Mouse (Mus musculus) embryonic facial prominence, embryonic 15.5 days (tissue): ENCODE data around the gene Tspan18. TPM values are rescaled to one million over a fixed set of nuclear protein-coding genes. Genes with fewer than 3 reads are reported as not detected.

Source experiments
- ATAC-seq: fragments of 200-750 bp; cut with Nextera tagmentation; 2 replicates; pipeline ENCODE4 v1.8.0; 2017; ENCODE audit warnings: low read depth, moderate TSS enrichment; ENCODE audit not compliant: insufficient number of reproducible peaks, low FRiP score, low TSS enrichment
- H3K27ac ChIP-seq: fragments of 300-500 bp; sonication (generic); replicated peaks from 2 replicates; pipeline ENCODE4 v1.5.1; 2015; ENCODE audit warnings: mild to moderate bottlenecking, inconsistent platforms
- H3K27me3 ChIP-seq: fragments of 300-500 bp; sonication (generic); 2 replicates; pipeline ENCODE4 v1.6.1; 2015; ENCODE audit warnings: inconsistent platforms
- H3K36me3 ChIP-seq: fragments of 300-500 bp; sonication (generic); 2 replicates; pipeline ENCODE4 v1.6.1; 2015; ENCODE audit warnings: mild to moderate bottlenecking, inconsistent platforms
- H3K4me1 ChIP-seq: fragments of 300-500 bp; sonication (generic); 2 replicates; pipeline ENCODE4 v1.6.1; 2015; ENCODE audit warnings: inconsistent platforms
- H3K4me2 ChIP-seq: fragments of 300-500 bp; sonication (generic); replicated peaks from 2 replicates; pipeline ENCODE4 v1.6.1; 2015; ENCODE audit warnings: mild to moderate bottlenecking, inconsistent platforms
- H3K4me3 ChIP-seq: fragments of 300-500 bp; sonication (generic); replicated peaks from 2 replicates; pipeline ENCODE4 v1.5.1; 2015; ENCODE audit warnings: mild to moderate bottlenecking, inconsistent platforms
- H3K9ac ChIP-seq: fragments of 300-500 bp; sonication (generic); 2 replicates; pipeline ENCODE4 v1.6.1; 2015; ENCODE audit warnings: inconsistent platforms
- H3K9me3 ChIP-seq: fragments of 300-500 bp; sonication (generic); replicated peaks from 2 replicates; pipeline ENCODE4 v1.6.1; 2016; ENCODE audit warnings: inconsistent platforms
- WGBS: fragments of 180-500 bp; shearing (Covaris S2); methylation state at CpG from one replicate; pipeline ENCODE4 v1.1.7; 2015; 5-methylcytosine and 5-hydroxymethylcytosine counted together
- polyA plus RNA-seq: library from polyadenylated mRNA; unstranded; fragments of >200 nt; fragmentation: Nextera tagmentation; extraction: Ambion mirVana; gene quantifications from 2 replicates; pipeline ENCODE4 v1.2.1, GENCODE M21; 2015

Tspan18 gene
- polyA plus RNA-seq, 1 experiment from 2014 or later, result 27.6 TPM

DNA sequence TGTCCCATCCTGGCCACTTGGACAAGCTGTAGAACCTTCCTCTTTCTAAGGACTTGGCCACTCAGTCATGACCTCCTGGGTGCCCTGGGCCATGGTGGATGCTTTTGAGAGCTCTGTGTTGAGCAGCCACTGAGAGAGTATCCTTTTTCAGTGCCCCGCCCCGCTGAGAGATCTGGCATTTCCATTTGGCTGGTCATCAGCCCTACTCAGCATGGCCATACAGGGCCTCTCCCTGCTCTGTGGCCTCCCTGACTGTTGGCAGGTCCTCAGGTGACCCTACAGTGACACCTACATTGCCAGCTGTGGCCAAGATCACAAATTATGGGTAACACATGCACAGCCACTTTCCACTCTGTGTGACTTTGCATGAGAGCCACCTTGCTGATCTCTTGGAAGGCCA lies 121.4 kb downstream of the Tspan18 start:
- no peak for ATAC-seq
- H3K9ac ChIP-seq, result no peak overlapping the region
- peaks cover 8% of the 10 kb centered on the region for H3K4me1 ChIP-seq
- 0 out of 2 replicates have a peak, but pooled peaks cover 11% of the 10 kb centered on the region for H3K36me3 ChIP-seq
- H3K4me2 ChIP-seq, result no peak overlapping the region
- H3K9me3 ChIP-seq, result no peaks in the 10 kb centered on the region
- 92% methylated on average over 2 of the region's 2 CpGs for WGBS
- H3K4me3 ChIP-seq, result no peak overlapping the region
- H3K27ac ChIP-seq, result no peak overlapping the region
- no peaks in the 10 kb centered on the region; the same call in 1 of the 2 replicates for H3K27me3 ChIP-seq

GRCm38 (mm10) chr2:93212386-93212785 lies 121.9 kb downstream of the Tspan18 start:
- no peak for ATAC-seq
- Histone ChIP-seq H3K36me3 (0 out of 2 replicates have a peak, but pooled peaks cover 11% of the 10 kb centered on the region), H3K9me3 (no peaks in the 10 kb centered on the region), H3K27ac (no peak overlapping the region), H3K4me3 (no peak overlapping the region), H3K27me3 (no peaks in the 10 kb centered on the region), H3K4me1 (peaks cover 4% of the 10 kb centered on the region), H3K9ac (no peak overlapping the region), H3K4me2 (no peak overlapping the region)
- WGBS, result 81% methylated on average over 2 of the region's 2 CpGs

DNA sequence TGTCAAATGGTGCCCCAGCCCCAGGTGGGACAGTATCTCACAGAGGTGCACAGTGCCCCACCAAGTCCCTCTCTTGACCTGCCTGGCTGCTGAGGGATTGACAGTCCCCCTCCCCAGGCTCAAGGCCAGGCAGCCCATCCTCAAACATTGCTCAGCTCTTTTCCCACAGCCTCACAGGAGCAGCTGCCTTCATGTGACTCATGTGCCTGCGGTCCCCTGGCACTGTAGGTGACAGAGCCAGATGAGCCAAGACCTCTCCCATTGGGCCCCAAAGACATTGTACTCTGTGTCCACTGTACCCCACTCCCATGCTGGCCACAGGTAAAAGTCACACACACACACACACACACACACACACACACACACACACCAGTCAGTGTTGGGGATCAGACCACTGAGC lies 128.2 kb downstream of the Tspan18 start:
- no peak overlapping the region for H3K4me2 ChIP-seq
- 90% methylated on average over 1 of the region's 1 CpGs for WGBS
- H3K36me3 ChIP-seq, result 0 out of 2 replicates have a peak, but pooled peaks cover 14% of the 10 kb centered on the region
- H3K9ac ChIP-seq, result no peak overlapping the region
- H3K27me3 ChIP-seq, result no peaks in the 10 kb centered on the region
- no peaks in the 10 kb centered on the region for H3K9me3 ChIP-seq
- H3K4me1 ChIP-seq, result peaks cover 9% of the 10 kb centered on the region; the same call in 1 of the 2 replicates
- ATAC-seq, result no peak
- no peak overlapping the region for H3K4me3 ChIP-seq
- H3K27ac ChIP-seq, result no peak overlapping the region

- ATAC-seq, result no peak
- Histone ChIP-seq H3K9ac (no peak overlapping the region), H3K27me3 (no peaks in the 10 kb centered on the region), H3K36me3 (0 out of 2 replicates have a peak, but pooled peaks cover 5% of the 10 kb centered on the region), H3K4me2 (no peak overlapping the region), H3K4me3 (no peak overlapping the region), H3K9me3 (no peaks in the 10 kb centered on the region), H3K27ac (no peak overlapping the region), H3K4me1 (peaks cover 24% of the 10 kb centered on the region)
- WGBS, result 86% methylated on average over 6 of the region's 6 CpGs
Observed at GRCm38 (mm10) chr2:93204571-93204970, 129.7 kb downstream of the Tspan18 start.

- no peak for ATAC-seq
- Histone ChIP-seq H3K27me3 (no peaks in the 10 kb centered on the region), H3K4me2 (no peak overlapping the region), H3K4me3 (no peak overlapping the region), H3K27ac (no peak overlapping the region), H3K9ac (no peak overlapping the region), H3K9me3 (no peaks in the 10 kb centered on the region), H3K36me3 (0 out of 2 replicates have a peak, but pooled peaks cover 4% of the 10 kb centered on the region), H3K4me1 (peaks cover 31% of the 10 kb centered on the region)
- WGBS, result 20% methylated on average over 10 of the region's 10 CpGs
Observed at GRCm38 (mm10) chr2:93203682-93204081, 130.6 kb downstream of the Tspan18 start.

- H3K9ac ChIP-seq, result no peak overlapping the region
- WGBS, result 24% methylated on average over 1 of the region's 1 CpGs
- H3K9me3 ChIP-seq, result no peaks in the 10 kb centered on the region
- no peaks in the 10 kb centered on the region for H3K27me3 ChIP-seq
- no peak overlapping the region for H3K4me2 ChIP-seq
- peaks cover 31% of the 10 kb centered on the region for H3K4me1 ChIP-seq
- 0 out of 2 replicates have a peak, but pooled peaks cover 4% of the 10 kb centered on the region for H3K36me3 ChIP-seq
- no peak overlapping the region for H3K4me3 ChIP-seq
- no peak for ATAC-seq
- H3K27ac ChIP-seq, result no peak overlapping the region
Observed at GRCm38 (mm10) chr2:93202782-93203181, 131.5 kb downstream of the Tspan18 start.

DNA sequence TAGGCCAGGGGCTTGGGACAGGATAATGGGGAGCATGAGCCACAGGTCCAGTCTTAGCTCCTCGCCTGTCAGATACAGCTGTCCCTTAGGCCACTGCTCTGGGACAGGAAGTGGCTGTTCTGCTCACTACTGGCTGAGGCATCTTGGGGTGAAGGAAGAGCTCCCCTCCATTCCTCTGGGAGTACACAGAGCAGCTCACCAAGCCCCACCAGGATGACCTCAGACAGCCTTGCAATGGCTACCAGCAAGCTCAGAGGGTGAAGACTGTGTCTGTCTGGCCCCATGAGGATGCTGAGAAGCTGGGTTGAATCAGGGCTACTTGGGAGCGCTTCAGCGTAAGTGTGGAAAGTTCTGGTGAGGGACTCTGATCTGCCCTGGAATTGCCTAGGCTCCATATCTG lies 132.3 kb downstream of the Tspan18 start:
- Histone ChIP-seq H3K9ac (no peak overlapping the region), H3K36me3 (0 out of 2 replicates have a peak, but pooled peaks cover 4% of the 10 kb centered on the region), H3K4me1 (peaks cover 31% of the 10 kb centered on the region), H3K27me3 (no peaks in the 10 kb centered on the region), H3K27ac (no peak overlapping the region), H3K4me3 (no peak overlapping the region), H3K4me2 (no peak overlapping the region), H3K9me3 (no peaks in the 10 kb centered on the region)
- 89% methylated on average over 3 of the region's 3 CpGs for WGBS
- no peak for ATAC-seq

DNA sequence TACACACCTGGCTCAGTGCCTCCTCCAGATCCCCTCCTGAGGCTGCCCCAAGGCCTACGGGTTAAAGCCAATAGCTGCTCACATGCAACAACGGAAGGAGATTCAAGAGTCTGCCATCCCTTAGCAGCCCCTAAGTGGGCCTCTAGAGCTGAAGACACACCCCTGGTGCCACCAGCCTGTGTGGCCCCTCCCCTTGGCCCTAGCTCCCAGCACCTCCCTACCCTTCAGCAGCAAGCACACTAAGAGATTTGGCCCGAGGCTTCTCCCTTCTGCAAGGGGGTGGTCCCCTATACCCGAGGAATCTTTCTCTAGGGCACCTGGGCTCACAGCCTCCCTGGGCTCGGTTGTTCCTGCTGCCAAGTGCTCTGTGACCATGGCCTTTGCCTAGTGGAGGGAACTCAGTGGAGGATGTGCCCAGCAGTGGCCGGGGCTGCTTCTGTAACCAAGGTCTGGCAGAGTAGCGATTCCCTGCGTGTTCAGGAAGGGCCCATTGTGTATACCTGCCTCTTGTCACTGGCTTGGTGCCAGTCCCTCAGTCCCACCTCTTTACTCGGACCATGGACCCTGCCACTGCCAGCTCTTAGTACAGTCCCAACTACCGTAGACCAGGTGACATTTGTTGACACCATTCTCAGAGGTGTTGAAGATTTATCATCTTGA lies 133.5 kb downstream of the Tspan18 start:
- no peak overlapping the region for H3K27ac ChIP-seq
- peaks cover 31% of the 10 kb centered on the region for H3K4me1 ChIP-seq
- no peak overlapping the region for H3K4me3 ChIP-seq
- no peak overlapping the region for H3K4me2 ChIP-seq
- ATAC-seq, result no peak
- 0 out of 2 replicates have a peak, but pooled peaks cover 4% of the 10 kb centered on the region for H3K36me3 ChIP-seq
- WGBS, result 55% methylated on average over 10 of the region's 10 CpGs
- H3K9ac ChIP-seq, result no peak overlapping the region
- no peaks in the 10 kb centered on the region for H3K27me3 ChIP-seq
- no peaks in the 10 kb centered on the region for H3K9me3 ChIP-seq

DNA sequence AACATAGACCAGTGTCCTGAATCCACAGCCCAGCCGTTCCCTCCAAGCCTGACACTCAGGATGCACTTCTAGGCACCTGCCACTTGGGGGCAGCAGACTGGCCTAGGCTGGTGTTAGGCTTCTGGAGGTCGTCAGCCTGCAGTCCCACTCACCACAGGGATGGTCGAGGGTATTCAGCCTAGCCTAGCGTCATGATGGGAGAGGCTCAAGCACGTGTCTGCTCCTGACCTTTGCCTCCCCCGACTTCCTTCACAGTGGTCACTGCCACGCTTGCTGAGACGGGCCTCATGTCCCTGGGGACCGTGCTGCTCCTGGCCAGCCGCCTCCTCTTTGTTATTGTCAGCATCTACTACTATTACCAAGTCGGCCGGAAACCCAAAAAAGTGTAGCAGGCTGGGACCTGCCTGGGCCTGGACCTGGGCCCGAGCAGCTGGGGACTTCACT lies 134.8 kb downstream of the Tspan18 start:
- H3K4me3 ChIP-seq, result no peak overlapping the region
- H3K27ac ChIP-seq, result no peak overlapping the region
- H3K27me3 ChIP-seq, result no peaks in the 10 kb centered on the region
- H3K9ac ChIP-seq, result no peak overlapping the region
- no peaks in the 10 kb centered on the region for H3K9me3 ChIP-seq
- no peak overlapping the region for H3K4me2 ChIP-seq
- no peak; the same call in 1 of the 2 replicates for ATAC-seq
- H3K4me1 ChIP-seq, result peaks cover 30% of the 10 kb centered on the region
- 41% methylated on average over 13 of the region's 13 CpGs for WGBS
- 0 out of 2 replicates have a peak, but pooled peaks cover 4% of the 10 kb centered on the region for H3K36me3 ChIP-seq

DNA sequence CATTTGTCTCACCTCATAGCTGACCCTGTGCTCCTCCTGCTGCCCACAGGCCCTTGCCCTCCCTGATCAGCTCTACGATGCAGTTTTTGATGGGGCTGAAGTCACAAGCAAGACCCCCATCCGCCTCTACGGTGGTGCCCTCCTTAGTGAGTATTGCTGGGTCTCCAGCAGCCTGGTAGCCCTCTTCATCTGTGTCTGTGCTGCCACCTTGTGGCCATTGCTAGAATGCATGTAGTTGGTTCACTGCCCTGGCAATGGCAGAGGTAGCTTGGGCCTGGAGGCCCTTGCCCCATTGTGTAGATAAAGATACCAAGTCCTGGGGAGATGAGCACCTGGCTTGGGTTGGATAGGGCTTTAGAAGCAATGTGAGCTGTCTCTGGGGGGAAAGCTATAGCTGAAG lies 135.5 kb downstream of the Tspan18 start:
- no peak overlapping the region for H3K27ac ChIP-seq
- no peaks in the 10 kb centered on the region for H3K9me3 ChIP-seq
- H3K27me3 ChIP-seq, result no peaks in the 10 kb centered on the region
- H3K4me1 ChIP-seq, result peaks cover 24% of the 10 kb centered on the region
- H3K4me2 ChIP-seq, result no peak overlapping the region
- WGBS, result 6% methylated on average over 3 of the region's 3 CpGs
- 0 out of 2 replicates have a peak, but pooled peaks cover 4% of the 10 kb centered on the region for H3K36me3 ChIP-seq
- no peak for ATAC-seq
- no peak overlapping the region for H3K4me3 ChIP-seq
- H3K9ac ChIP-seq, result no peak overlapping the region

GRCm38 (mm10) chr2:93193806-93194205 lies 140.5 kb downstream of the Tspan18 start:
- WGBS, result 51% methylated on average over 4 of the region's 4 CpGs

GRCm38 (mm10) chr2:93192671-93193080 lies 141.6 kb downstream of the Tspan18 start:
- H3K4me3 ChIP-seq, result no peak overlapping the region
- ATAC-seq, result no peak
- H3K9me3 ChIP-seq, result no peaks in the 10 kb centered on the region
- no peak overlapping the region for H3K9ac ChIP-seq
- no peaks in the 10 kb centered on the region for H3K27me3 ChIP-seq
- WGBS, result 13% methylated on average over 6 of the region's 6 CpGs
- no peak overlapping the region for H3K27ac ChIP-seq
- no peaks in the 10 kb centered on the region for H3K36me3 ChIP-seq
- H3K4me2 ChIP-seq, result no peak overlapping the region
- peaks cover 37% of the 10 kb centered on the region for H3K4me1 ChIP-seq

More at GRCm38 (mm10) chr2:93193806-93194205, 140.5 kb downstream of the Tspan18 start:
- H3K4me2 ChIP-seq, result no peak overlapping the region
- peaks cover 29% of the 10 kb centered on the region for H3K4me1 ChIP-seq
- H3K36me3 ChIP-seq, result no peaks in the 10 kb centered on the region
- no peak overlapping the region for H3K4me3 ChIP-seq
- H3K27me3 ChIP-seq, result no peaks in the 10 kb centered on the region
- ATAC-seq, result no peak
- H3K9ac ChIP-seq, result no peak overlapping the region
- H3K9me3 ChIP-seq, result no peaks in the 10 kb centered on the region
- no peak overlapping the region for H3K27ac ChIP-seq
